Mouse (Mus musculus) urinary bladder, adult 2 months (tissue): ENCODE data around the gene Ebna1bp2. TPM values are rescaled to one million over a fixed set of nuclear protein-coding genes. Genes with fewer than 3 reads are reported as not detected.

Experiments used
- DNase-seq: peaks from one replicate; pipeline ENCODE4 v3.0.0; 2022; ENCODE audit warnings: low spot score
- polyA plus RNA-seq: library from polyadenylated mRNA; depleted of rRNA; stranded (reverse); fragments of >200 nt; gene quantifications from 2 replicates; pipeline ENCODE4 v1.2.3, GENCODE M21; 2012; rRNA removed

Gene Ebna1bp2
- 63.4 and 72.6 TPM in 2 replicates for polyA plus RNA-seq

GRCm38 (mm10) chr4:118620279-118620966, at the start of gene Ebna1bp2, which contains the start of gene Cfap57:
TSS of gene Ebna1bp2 (plus strand) at chr4:118620799.
TSS of gene Cfap57 (minus strand) at chr4:118620777.
- peak; percentile 74 for DNase-seq

- no peak for DNase-seq
Measured at GRCm38 (mm10) chr4:118571441-118571840, 49.2 kb upstream of the Ebna1bp2 start.

DNA sequence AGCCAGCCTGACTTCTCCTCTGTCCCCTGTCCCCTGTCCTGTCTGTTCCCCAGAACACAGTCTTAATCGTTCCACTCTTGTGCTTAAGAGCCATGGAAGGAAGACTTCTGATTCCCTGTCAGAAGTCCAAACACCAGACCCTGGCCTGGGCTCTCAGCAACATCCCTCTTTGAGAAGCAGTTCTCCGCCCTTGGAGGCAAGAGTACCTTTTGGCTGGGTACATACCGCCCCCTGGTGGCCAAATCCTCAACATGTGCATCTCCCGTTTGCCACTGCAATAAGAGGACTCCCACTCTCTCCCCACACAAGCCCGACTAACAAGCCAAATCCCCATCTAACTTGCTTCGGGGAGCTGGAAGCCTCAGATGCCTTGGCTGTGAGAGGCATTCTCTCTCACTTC, 44.5 kb upstream of the Ebna1bp2 start:
- peak; percentile 67 for DNase-seq

DNA sequence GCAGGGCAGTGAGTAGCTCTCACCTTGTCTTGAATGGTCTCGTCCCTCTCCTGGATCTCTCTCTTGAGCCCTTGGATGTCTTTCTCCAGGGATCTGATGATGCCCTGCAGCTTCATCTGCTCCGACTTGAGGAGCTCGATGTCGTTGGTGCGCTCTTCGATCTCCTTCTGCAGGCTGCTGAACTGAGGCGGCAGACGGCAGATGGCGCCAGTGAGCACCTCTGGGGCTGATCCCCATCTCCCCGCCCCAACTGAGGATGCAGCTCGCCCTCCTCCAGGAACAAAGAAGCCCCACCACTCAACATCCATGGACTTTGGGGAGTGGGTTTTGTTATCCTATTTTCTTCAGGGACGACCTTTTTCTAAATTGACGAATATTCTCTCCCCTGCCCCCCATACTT, 41.3 kb upstream of the Ebna1bp2 start:
- DNase-seq: no peak

DNA sequence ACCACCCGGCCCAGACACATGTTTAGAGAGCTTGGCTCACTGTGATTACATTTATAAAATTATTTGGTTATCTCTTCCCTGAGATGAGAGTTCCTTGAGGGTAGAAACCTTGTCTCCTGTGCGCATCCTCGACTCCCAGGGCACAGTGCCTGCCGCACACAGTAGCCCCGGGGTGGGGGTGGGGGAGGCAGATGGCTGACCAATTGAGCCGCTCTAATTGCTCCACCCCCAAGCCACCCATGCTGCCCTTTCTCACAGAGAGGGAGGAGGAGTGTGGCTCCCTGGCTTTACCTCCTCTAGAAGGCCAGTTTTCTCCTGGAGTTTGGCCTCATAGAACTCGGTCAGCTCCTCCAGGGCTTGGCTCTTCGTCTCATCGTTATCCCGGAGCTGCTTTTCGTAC, 39.1 kb upstream of the Ebna1bp2 start:
- no peak for DNase-seq

- no peak for DNase-seq
Measured at GRCm38 (mm10) chr4:118582629-118583028, 38.0 kb upstream of the Ebna1bp2 start.

- DNase-seq: no peak
Measured at GRCm38 (mm10) chr4:118589053-118589732, 31.4 kb upstream of the Ebna1bp2 start.

- DNase-seq: no peak
Measured at GRCm38 (mm10) chr4:118589733-118590130, 30.9 kb upstream of the Ebna1bp2 start.

DNA sequence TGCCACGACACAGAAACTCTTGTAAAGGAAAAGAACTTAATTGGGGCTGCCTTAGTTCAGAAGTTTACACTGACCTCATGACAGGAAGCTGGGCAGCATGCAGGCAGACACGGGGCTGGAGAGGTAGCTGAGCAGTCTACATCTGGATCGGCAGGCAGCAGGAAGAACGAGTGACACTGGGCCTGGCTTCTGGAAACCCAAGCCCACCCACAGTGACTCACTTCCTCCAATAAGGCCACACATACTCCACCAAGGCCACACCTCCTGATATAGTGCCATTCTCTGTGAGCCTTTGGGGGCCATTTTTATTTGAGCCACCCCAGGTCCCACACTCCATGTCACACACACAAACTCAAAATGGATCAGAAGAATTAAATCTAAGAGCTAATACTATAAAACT, 16.5 kb upstream of the Ebna1bp2 start:
- no peak for DNase-seq

DNA sequence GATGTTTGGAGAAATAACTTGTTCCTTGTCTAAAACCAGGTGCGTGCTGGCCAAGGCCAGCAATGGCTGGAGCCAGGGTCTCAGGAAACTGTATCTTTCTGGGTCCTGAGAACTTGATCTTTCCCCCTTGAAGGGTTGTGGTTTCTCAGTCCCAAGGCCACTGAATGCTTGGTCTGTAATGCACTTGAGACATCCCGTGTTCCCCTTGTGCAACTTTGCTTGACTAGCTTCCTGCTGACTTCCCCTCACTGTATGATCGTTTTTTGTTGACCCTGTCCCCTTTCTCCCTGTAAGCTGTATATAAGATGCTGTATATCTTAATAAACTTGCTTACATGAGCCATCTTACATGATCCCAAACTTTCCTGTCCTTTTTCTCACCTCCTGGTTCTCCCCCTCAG, 10.8 kb upstream of the Ebna1bp2 start:
- no peak for DNase-seq

- no peak for DNase-seq
Measured at GRCm38 (mm10) chr4:118612619-118613018, 8.0 kb upstream of the Ebna1bp2 start.

DNA sequence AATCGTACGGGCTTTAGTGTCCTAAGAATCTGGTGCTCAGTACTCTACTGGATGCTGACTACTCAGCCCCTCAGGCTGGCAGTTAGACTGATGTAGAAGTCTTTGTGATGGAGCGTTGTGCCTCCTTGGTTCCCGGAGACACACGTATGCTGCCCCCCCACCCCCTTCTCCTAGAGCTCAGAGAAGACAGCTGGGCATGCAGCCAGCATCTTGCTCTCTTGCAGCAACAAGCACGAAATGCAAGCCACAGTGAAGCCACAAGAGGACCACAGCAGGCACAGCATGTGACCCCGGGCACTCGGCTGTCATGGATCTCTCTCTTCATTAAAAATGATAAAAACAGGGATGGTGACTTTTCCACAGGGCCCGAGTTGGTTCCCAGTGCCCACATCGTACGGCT, 5.2 kb upstream of the Ebna1bp2 start:
- DNase-seq: no peak

- no peak for DNase-seq
Measured at GRCm38 (mm10) chr4:118620967-118621320, 345 bp downstream of the Ebna1bp2 start.

GRCm38 (mm10) chr4:118621781-118622180, 1.2 kb downstream of the Ebna1bp2 start:
- DNase-seq: no peak

DNA sequence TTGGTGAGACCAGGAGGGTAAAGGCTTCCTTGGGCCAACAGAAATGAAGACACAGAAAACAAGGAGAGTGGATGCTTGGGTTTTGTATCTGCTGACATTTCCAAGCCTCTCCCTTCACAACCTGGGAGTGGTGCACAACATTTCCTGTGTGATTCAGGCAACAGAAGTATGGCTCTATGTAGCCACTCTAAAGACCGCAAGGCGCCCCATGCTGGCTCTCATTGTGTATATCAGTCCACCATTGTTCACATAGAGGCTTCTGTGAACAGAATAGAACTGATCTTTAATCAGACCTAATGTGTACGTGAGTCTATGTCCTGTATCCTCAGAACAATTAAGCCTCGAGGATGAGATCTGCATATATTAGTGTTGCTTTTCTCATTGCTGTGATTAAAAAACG, 9.7 kb downstream of the Ebna1bp2 start:
- DNase-seq: no peak

GRCm38 (mm10) chr4:118642346-118643190, 22.0 kb downstream of the Ebna1bp2 start:
- no peak for DNase-seq

GRCm38 (mm10) chr4:118645234-118645633, 24.6 kb downstream of the Ebna1bp2 start:
- no peak for DNase-seq

GRCm38 (mm10) chr4:118658652-118659051, 38.1 kb downstream of the Ebna1bp2 start, which contains the start of gene Olfr62:
TSS of gene Olfr62 (plus strand) at chr4:118658952.
- DNase-seq: no peak
